Mouse (Mus musculus) ES-E14 (cell line): ENCODE measurements around the gene Ltb. TPM values are rescaled to one million over a fixed set of nuclear protein-coding genes. Genes with fewer than 3 reads are reported as not detected.

Experiments
- DNase-seq: peaks from one replicate; pipeline ENCODE4 v3.0.0-alpha.2; 2013; ENCODE audit warnings: low read depth, low spot score
- H3K27ac ChIP-seq: 2 replicates; pipeline ENCODE4 v1.5.1; 2012; ENCODE audit warnings: low read depth, mild to moderate bottlenecking, low read length, moderate library complexity, mixed read lengths; ENCODE audit not compliant: poor library complexity, insufficient read depth, severe bottlenecking
- H3K36me3 ChIP-seq: 2 replicates; pipeline ENCODE4 v1.6.1; 2012; ENCODE audit warnings: mild to moderate bottlenecking, low read length, moderate library complexity, mixed read lengths; ENCODE audit not compliant: control insufficient read depth, poor library complexity, insufficient read depth, severe bottlenecking
- H3K4me1 ChIP-seq, 2 experiments: fragments of 150-350 bp in 1 of 2; sonication (generic) in 1 of 2; 2 replicates each; pipeline ENCODE4 v1.6.1; 2012; ENCODE audit warnings: low read length in 2 of 2, mild to moderate bottlenecking in 1 of 2, mixed read lengths in 1 of 2; ENCODE audit not compliant: control insufficient read depth in 2 of 2, insufficient read depth in 2 of 2, poor library complexity in 1 of 2
- H3K4me3 ChIP-seq, 2 experiments: fragments of 150-350 bp in 1 of 2; sonication (generic) in 1 of 2; 2 replicates each; pipeline ENCODE4 v1.5.1; 2012; ENCODE audit warnings: low read length in 2 of 2, low read depth in 1 of 2, mild to moderate bottlenecking in 1 of 2, mixed read lengths in 1 of 2; ENCODE audit not compliant: insufficient read depth in 1 of 2, poor library complexity in 1 of 2, severe bottlenecking in 1 of 2
- H3K9ac ChIP-seq: 2 replicates; pipeline ENCODE4 v1.6.1; 2012; ENCODE audit warnings: low read depth, mild to moderate bottlenecking, low read length, mixed read lengths; ENCODE audit not compliant: poor library complexity, insufficient read depth, severe bottlenecking
- H3K9me3 ChIP-seq: fragments of 150-350 bp; sonication (generic); 2 replicates; pipeline ENCODE4 v1.6.1; 2012; ENCODE audit warnings: low read depth, mild to moderate bottlenecking, low read length; ENCODE audit not compliant: control insufficient read depth, insufficient read depth
- CHD2 ChIP-seq: IDR thresholded peaks from 2 replicates; pipeline ENCODE4 v1.6.1; 2014; ENCODE audit warnings: mild to moderate bottlenecking, low read depth, low read length, inconsistent platforms
- HCFC1 ChIP-seq: IDR thresholded peaks from 2 replicates; pipeline ENCODE4 v1.6.1; 2012; ENCODE audit warnings: low read length, inconsistent platforms, borderline replicate concordance; ENCODE audit not compliant: insufficient read depth
- MAFK ChIP-seq: IDR thresholded peaks from 2 replicates; pipeline ENCODE4 v1.6.1; 2014; ENCODE audit warnings: mild to moderate bottlenecking, low read depth, low read length, inconsistent platforms; ENCODE audit not compliant: insufficient read depth
- ZC3H11A ChIP-seq: IDR thresholded peaks from 2 replicates; pipeline ENCODE4 v1.6.1; 2012; ENCODE audit warnings: low read depth, mild to moderate bottlenecking, inconsistent platforms, low read length, borderline replicate concordance
- ZNF384 ChIP-seq: IDR thresholded peaks from 2 replicates; pipeline ENCODE4 v1.6.1; 2012; ENCODE audit warnings: low read depth, low read length, inconsistent platforms
- in situ Hi-C, 2 experiments: fragments of 600-800 bp; cut with MboI; formaldehyde crosslinking; loops; one replicate each; pipeline ENCODE4 v1.15.1; 2025; ENCODE audit warnings: low sequenced_read_pairs in 2 of 2, inconsistent platforms in 1 of 2; ENCODE audit not compliant: unreplicated experiment in 2 of 2
- total RNA-seq: library from RNA; depleted of rRNA; stranded (reverse); fragments of 300-350 nt; gene quantifications from 2 replicates; pipeline ENCODE4 v1.2.3, GENCODE M21; 2012

Gene Ltb
- total RNA-seq, 1 experiment: 10.1 TPM

GRCm38 (mm10) chr17:35240384-35241304, 46.4 kb downstream of the Ltb start:
- peaks cover 10 to 12% of the 10 kb centered on the region in 2 experiments; a peak in 2 of 4 replicates for H3K4me1 ChIP-seq
- TF ChIP-seq ZC3H11A (no peak), CHD2 (0 out of 2 replicates have a peak, but pooled peaks have one; percentile 41)
- no peak for DNase-seq
- no peaks in the 10 kb centered on the region for H3K9me3 ChIP-seq
- H3K27ac ChIP-seq: no peak overlapping the region; the same call in 1 of the 2 replicates
- H3K9ac ChIP-seq: peak overlapping the region; percentile 70
- peak overlapping the region; percentile 95 to 96 for H3K4me3 ChIP-seq
- in situ Hi-C loops: no loop called here
- peaks cover 32% of the 10 kb centered on the region for H3K36me3 ChIP-seq

GRCm38 (mm10) chr17:35241305-35242014, 47.2 kb downstream of the Ltb start, which contains the start of gene Ddx39b:
TSS of gene Ddx39b (plus strand) at chr17:35241746.
- DNase-seq: peak; percentile 91
- no peak for TF ChIP-seq ZC3H11A
- TF ChIP-seq HCFC1: peak; percentile 49; the same call in 1 of the 2 replicates
- peaks cover 10 to 18% of the 10 kb centered on the region in 2 experiments; a peak in 2 of 4 replicates for H3K4me1 ChIP-seq
- peak within 1 kb of the TSS; percentile 100 for H3K9ac ChIP-seq
- no peaks in the 10 kb centered on the region for H3K9me3 ChIP-seq
- H3K4me3 ChIP-seq: peak within 1 kb of the TSS; percentile 95 to 96
- peaks cover 39% of the 10 kb centered on the region for H3K36me3 ChIP-seq
- in situ Hi-C loops: no loop called here
- peak within 1 kb of the TSS; percentile 93 for H3K27ac ChIP-seq

- in situ Hi-C loops: no loop called here
- no peak for DNase-seq
- peak overlapping the region; percentile 100 for H3K9ac ChIP-seq
Measured at GRCm38 (mm10) chr17:35242015-35242941, 48.0 kb downstream of the Ltb start.

GRCm38 (mm10) chr17:35243086-35243485, 48.8 kb downstream of the Ltb start:
- Histone ChIP-seq H3K4me3 (peak overlapping the region; percentile 95 to 96), H3K9ac (peak overlapping the region; percentile 100), H3K27ac (no peak overlapping the region), H3K9me3 (no peaks in the 10 kb centered on the region), H3K4me1 (peaks cover 10 to 20% of the 10 kb centered on the region in 2 experiments; a peak in 2 of 4 replicates), H3K36me3 (peaks cover 54% of the 10 kb centered on the region)
- in situ Hi-C loops: no loop called here
- DNase-seq: no peak
- TF ChIP-seq MAFK (no peak), ZC3H11A (no peak)

More at GRCm38 (mm10) chr17:35242015-35242941, 48.0 kb downstream of the Ltb start:
- Histone ChIP-seq H3K4me1 (peaks cover 10 to 20% of the 10 kb centered on the region in 2 experiments; a peak in 2 of 4 replicates), H3K9me3 (no peaks in the 10 kb centered on the region), H3K4me3 (peak overlapping the region; percentile 95 to 96), H3K36me3 (peaks cover 47% of the 10 kb centered on the region), H3K27ac (peak overlapping the region; percentile 80)
- no peak for TF ChIP-seq CHD2
- no peak for TF ChIP-seq HCFC1
- no peak for TF ChIP-seq ZNF384
- no peak for TF ChIP-seq MAFK
- TF ChIP-seq ZC3H11A: no peak
